Mouse (Mus musculus) cortical plate, adult 2 months (tissue): ENCODE data around the gene Glce. TPM values are rescaled to one million over a fixed set of nuclear protein-coding genes. Genes with fewer than 3 reads are reported as not detected.

Source experiments
- H3K27ac ChIP-seq: fragments of 200-500 bp; 2 replicates; pipeline ENCODE4 v1.5.1; 2012; ENCODE audit warnings: low read length, control low read depth, inconsistent platforms; ENCODE audit not compliant: insufficient read depth
- H3K4me1 ChIP-seq: fragments of 200-500 bp; 2 replicates; pipeline ENCODE4 v1.6.1; 2011; ENCODE audit warnings: low read length; ENCODE audit not compliant: control insufficient read depth, insufficient read depth
- H3K4me3 ChIP-seq: fragments of 200-500 bp; 2 replicates; pipeline ENCODE4 v1.5.1; 2011; ENCODE audit warnings: mild to moderate bottlenecking, low read length, control low read depth; ENCODE audit not compliant: insufficient read depth
- CTCF ChIP-seq: fragments of 200-500 bp; IDR thresholded peaks from 2 replicates; pipeline ENCODE4 v1.5.1; 2011; ENCODE audit warnings: mild to moderate bottlenecking, control low read depth, low read length; ENCODE audit not compliant: insufficient read depth; ENCODE audit errors: extremely low read depth
- POLR2A ChIP-seq: fragments of 200-500 bp; IDR thresholded peaks from 2 replicates; pipeline ENCODE4 v1.6.1; 2011; ENCODE audit warnings: mild to moderate bottlenecking, low read length, control low read depth; ENCODE audit not compliant: insufficient read depth; ENCODE audit errors: extremely low read depth
- polyA plus RNA-seq: library from polyadenylated mRNA; depleted of rRNA; stranded (reverse); fragments of >200 nt; gene quantifications from 2 replicates; pipeline ENCODE4 v1.2.3, GENCODE M21; 2012; rRNA removed

Glce gene
- 12.8 and 13.0 TPM in 2 replicates for polyA plus RNA-seq

DNA sequence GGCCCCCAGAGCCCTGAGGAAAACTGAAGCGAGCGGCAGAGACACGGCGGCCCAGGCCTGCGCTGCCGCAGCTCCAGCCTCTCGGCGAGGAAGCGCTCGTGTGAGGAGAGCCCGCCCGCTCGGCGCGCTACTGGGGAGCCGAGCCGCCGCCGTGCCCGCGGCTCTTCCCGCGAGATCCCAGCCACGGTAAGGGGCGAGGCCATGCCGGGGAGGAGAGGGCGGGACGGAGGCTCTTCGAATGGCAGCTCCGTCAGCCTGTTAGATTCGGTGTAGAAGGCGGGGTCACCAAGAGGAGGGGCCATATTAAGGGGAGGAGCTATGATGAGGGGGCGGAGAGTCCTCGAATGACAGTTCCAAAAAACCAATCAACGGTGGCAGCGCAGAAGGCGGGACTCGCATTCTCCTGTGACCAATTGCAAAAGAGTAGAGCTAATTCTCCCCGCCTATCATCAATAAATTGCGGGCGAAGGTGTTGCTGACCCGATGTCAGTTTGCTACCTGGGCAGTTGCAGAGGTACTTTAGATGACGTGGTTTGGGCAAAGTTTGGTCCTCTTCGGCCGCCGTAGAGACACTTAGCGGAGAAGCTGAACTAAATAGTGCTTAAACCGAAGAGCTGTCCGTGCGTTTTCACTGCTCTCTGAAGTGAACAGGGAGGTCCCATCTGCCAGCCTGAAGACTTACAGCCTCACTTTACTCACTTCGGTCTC lies at the start of gene Glce:
Gene Glce, minus strand, starts transcription at position 148 of the 708 bp plus-strand sequence.
- Histone ChIP-seq H3K4me3 (peak within 1 kb of the TSS; percentile 77), H3K27ac (no peak within 1 kb of the TSS; the same call in none of the 2 replicates), H3K4me1 (peaks cover 4% of the 10 kb centered on the region)
- TF ChIP-seq CTCF (no peak), POLR2A (peak; percentile 88)

DNA sequence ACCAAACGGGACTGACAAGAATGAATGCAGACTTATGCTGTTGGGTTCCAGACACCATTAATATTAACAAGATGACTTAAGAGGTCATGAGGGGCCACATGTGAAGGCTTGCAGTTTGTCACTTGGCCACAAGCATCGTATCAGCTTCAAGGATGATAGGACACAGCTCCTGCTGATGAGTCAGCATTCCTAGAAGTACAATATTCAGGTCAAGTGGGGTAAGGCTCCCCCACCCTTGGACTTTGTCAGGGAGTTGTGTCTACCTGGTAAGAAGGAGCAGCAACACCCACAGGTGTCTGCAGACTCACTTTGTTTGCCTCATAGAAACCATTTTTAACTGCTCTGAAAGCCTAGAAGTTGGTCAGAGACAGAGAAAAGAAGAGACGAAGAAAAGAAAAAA lies 49.8 kb upstream of the Glce start:
- no peak overlapping the region for H3K27ac ChIP-seq
- peaks cover 3% of the 10 kb centered on the region; the same call in 1 of the 2 replicates for H3K4me1 ChIP-seq
- TF ChIP-seq CTCF (no peak), POLR2A (no peak)
- no peak overlapping the region for H3K4me3 ChIP-seq

DNA sequence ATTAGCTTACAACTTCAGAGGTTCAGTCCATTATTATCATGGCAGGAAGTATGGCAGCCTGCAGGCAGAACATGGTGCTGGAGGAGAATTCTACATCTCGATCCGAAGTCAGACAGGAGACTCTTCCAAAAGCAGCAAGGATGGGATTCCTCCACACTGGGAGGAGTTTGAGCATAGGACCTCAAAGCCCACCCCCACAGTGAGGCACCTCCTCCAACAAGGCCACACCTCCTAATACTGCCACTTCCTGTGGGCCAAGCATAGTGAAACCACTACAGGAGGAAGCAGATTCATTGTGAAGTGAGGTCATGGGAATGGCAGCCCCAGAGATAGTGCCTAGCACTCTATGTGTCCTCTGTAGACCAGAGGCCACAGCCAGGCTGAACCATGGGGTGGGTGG lies 48.5 kb upstream of the Glce start:
- Histone ChIP-seq H3K4me3 (no peak overlapping the region), H3K4me1 (peaks cover 3% of the 10 kb centered on the region; the same call in 1 of the 2 replicates), H3K27ac (no peak overlapping the region)
- TF ChIP-seq CTCF: no peak
- TF ChIP-seq POLR2A: no peak

DNA sequence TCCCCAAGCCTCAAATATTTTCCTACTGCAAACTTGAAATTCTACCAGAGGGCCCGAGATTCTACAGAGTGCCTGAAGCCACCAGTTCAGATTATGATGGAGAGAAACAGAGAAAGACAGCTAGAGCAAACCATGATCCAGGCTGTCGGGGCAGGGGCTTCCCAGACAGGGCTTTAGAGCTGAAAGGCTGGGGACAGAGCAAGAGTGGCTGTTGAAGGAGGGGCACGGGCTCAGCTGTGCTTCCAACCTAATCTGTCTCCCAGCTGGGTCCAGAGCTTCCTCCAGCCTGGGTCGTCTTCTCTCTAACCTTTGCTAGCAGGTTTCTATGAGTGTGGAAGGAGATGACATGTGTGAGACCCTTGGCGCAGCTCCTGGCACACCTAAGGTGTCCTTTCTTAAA lies 44.2 kb upstream of the Glce start:
- no peak for TF ChIP-seq POLR2A
- no peak for TF ChIP-seq CTCF
- Histone ChIP-seq H3K4me1 (no peaks in the 10 kb centered on the region), H3K4me3 (no peak overlapping the region), H3K27ac (no peak overlapping the region)

DNA sequence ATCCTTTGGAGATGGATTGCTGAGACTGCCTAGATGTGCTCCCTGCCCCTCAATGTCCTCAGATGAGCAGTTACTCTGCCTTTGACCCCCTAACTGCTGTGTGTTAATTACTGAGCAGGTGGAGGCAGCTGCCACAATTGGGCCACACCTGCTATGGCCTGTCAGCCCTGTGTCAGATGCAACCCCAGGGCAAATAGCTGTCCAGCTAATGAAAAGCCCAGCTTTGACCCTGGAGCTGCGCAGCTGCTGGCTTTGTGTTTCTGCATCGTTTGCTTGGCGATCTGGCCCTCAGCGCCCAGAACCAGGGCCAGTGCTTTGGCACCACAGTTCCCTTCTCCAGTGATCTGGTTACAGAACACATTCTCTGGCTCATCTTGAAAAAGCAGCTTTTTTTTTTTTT lies 43.7 kb upstream of the Glce start:
- Histone ChIP-seq H3K27ac (no peak overlapping the region), H3K4me3 (no peak overlapping the region), H3K4me1 (no peaks in the 10 kb centered on the region)
- TF ChIP-seq POLR2A (no peak), CTCF (no peak)

DNA sequence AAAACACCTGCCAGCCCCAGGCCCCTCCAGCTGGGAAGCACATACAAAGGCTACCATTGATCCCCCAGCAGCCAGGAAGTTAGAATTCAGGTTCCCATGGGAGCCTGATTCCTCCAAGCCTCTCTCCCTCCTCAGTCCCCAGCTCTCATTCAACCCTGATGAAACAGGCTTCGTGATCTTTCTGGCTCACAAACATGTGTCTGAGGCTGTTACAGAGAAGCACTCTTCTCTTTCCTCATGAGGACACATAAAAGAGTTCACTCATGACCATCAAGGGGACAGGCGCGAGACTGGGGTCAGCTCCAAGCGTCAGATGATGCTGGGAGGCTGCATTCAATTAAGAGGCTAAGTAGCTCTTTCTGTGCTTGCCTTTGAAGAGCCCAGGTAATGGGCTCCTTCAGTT lies 40.4 kb upstream of the Glce start:
- Histone ChIP-seq H3K27ac (no peak overlapping the region), H3K4me1 (no peaks in the 10 kb centered on the region), H3K4me3 (no peak overlapping the region)
- TF ChIP-seq CTCF (no peak), POLR2A (no peak)

DNA sequence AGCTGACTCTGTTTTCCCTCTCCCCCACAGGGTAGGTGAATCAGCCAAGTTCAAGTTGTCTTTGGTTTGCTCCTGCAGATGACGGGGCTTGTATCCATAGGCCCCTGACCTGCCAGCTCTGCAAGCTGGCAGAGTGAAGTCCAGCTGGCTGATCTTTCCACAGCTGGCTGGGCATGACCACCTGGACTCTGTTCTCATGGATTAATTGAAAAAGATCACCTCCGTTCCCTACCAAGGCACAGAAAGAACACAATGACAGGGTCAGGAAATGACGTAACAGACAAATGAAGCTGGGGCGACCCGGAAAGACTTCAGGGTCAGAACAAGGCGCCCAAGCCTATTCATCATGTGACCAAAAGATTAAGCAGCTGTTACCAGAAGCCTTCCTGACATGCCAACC lies 38.3 kb upstream of the Glce start:
- no peak for TF ChIP-seq CTCF
- no peak for TF ChIP-seq POLR2A
- H3K4me1 ChIP-seq: no peaks in the 10 kb centered on the region
- no peak overlapping the region for H3K4me3 ChIP-seq
- no peak overlapping the region for H3K27ac ChIP-seq

DNA sequence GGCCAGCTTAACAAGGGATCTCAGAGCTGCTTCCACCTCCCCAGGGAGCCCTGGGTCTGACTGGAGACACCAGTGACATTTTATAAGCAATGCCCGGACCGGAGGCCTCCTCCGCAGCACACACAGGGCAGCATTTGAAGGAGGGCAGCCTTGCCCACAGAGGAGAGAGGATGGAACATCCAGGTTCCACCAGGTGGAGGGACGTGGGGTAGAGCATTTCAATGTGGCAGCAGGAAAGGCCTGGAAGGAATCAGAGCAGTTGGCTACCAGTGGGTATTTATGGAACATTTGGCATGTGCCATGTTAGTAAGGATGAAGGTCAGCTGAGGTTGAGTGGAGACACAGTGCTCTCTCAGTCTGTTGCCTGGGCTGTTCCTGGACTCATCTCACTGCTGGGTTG lies 36.3 kb upstream of the Glce start:
- H3K4me3 ChIP-seq: no peak overlapping the region
- no peak for TF ChIP-seq CTCF
- no peak overlapping the region for H3K27ac ChIP-seq
- H3K4me1 ChIP-seq: no peaks in the 10 kb centered on the region

DNA sequence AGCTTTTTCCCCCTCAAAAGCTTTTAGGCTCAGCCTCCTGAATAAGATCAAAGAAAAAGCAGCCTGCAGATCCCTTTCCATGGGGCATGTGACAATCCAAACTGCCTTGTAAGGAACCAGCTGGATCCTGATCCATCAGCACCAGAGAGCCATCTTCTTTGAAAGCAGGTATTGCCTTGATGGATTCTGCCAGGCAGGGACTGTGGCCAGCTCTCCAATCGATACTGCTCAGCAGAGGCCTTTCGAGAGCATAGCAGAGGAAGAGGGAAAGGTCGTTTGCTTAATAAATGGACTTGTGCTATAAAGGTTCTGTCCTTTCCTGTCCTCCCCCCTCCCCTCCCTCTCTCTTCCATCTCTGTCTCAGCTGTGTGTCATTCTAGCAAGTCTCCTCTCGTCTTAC lies 33.4 kb upstream of the Glce start:
- no peak overlapping the region for H3K27ac ChIP-seq

DNA sequence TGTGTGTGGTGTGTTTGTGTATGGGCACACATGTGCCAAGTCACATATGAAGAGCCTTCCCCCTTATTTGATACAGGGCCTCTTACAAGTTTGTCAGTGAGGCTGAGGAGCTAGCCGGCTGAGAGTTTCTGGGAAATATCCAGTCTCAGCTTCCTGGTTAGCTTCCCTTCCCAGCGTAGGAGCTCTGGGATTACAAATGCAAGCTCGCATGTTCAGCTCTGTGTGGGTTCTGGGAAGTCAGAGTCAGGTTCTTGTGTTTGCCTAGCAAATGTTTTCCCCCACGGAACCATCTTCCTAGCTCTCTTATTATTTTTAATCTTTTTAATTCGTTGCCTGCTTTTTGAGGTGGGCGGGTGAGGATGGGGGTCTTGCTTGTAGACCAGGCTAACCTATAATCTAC lies 32.9 kb upstream of the Glce start:
- no peaks in the 10 kb centered on the region for H3K4me1 ChIP-seq
- no peak overlapping the region for H3K4me3 ChIP-seq
- no peak for TF ChIP-seq CTCF
- no peak for TF ChIP-seq POLR2A
- no peak overlapping the region for H3K27ac ChIP-seq

More for the DNA sequence above, 33.4 kb upstream of the Glce start:
- Histone ChIP-seq H3K4me1 (no peaks in the 10 kb centered on the region), H3K4me3 (no peak overlapping the region)
- TF ChIP-seq POLR2A (no peak), CTCF (no peak)

DNA sequence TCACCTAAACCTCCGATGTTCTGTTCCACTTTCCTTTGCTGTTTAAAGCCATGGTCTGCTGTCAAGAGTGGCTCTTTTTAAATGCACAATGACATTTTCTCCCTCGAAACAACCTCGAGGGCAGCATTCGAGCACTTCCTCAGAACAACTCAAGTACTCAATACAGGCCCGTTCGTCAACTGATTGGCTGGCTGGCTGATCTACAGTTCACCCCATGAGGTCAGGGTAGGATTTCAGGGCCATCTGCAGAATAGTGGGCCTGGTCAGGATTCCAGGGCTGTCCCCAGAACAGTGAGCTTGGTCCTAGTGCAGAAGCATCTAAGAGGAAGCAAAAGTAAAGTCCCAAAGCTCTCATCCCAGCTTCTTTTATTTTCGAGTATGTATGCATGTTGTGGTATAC lies 32.5 kb upstream of the Glce start:
- no peaks in the 10 kb centered on the region for H3K4me1 ChIP-seq
- TF ChIP-seq CTCF: no peak
- TF ChIP-seq POLR2A: no peak

DNA sequence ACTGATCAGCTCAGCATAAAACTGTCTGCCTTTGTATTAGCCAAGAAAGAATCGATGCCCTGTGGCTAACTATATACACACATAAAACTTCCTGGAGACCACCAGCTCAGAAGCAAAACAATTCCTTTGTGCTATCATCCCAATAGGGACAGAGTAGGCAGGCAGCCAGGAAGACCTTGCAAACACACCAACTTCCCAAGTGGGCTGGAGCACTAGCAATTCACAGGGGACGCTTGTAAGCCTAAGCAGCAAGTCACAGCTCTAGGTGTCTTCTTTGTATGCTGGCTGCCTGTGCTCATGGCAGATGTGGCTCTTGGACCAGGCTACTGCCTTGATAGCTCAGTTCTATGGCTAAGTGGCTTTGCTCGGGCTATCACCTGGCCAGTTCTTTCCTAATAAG lies 32.1 kb upstream of the Glce start:
- Histone ChIP-seq H3K4me3 (no peak overlapping the region), H3K27ac (no peak overlapping the region), H3K4me1 (no peaks in the 10 kb centered on the region)
- no peak for TF ChIP-seq POLR2A
- no peak for TF ChIP-seq CTCF

More for the DNA sequence above, 32.5 kb upstream of the Glce start:
- Histone ChIP-seq H3K4me3 (no peak overlapping the region), H3K27ac (no peak overlapping the region)
